In genomic region chr14:117908231-117908920, GRCm38 (mm10) we compare ENCODE assay signal across 13 mouse cellular contexts.
DNase-seq lines count a peak whose midpoint lies in the region; ATAC-seq and TF ChIP-seq lines count a peak whose summit lies in the region.
"Had no signal": no experiment of that assay in that cellular context is flagged by ENCODE, and none has a peak within 500 bp of the region (broad histone marks: within the 10 kb centered on the region; RNA-seq: fewer than 3 reads in every experiment).

No protein-coding gene starts in this region.

- ATAC-seq in lung, embryonic 14.5 days (ENCODE audit: insufficient read depth): no peak
- no peak for ATAC-seq in stomach, embryonic 16.5 days (ENCODE audit: insufficient read depth, low FRiP score)
- no peak for ATAC-seq in forebrain, embryonic 14.5 days
- ATAC-seq: activated CD4-positive, CD25-positive, alpha-beta regulatory T cell, adult 4 months had no signal

- no peak overlapping the region for H3K4me2 ChIP-seq in lung, embryonic 14.5 days
- H3K4me2 ChIP-seq in stomach, embryonic 16.5 days (ENCODE audit: low read depth, low read length): no peak overlapping the region
- H3K4me2 ChIP-seq in forebrain, embryonic 14.5 days (ENCODE audit: low read length): no peak overlapping the region
- H3K4me2 ChIP-seq: midbrain, embryonic 11.5 days had no signal

- peaks cover 15% of the 10 kb centered on the region; the same call in 1 of the 2 replicates for H3K4me1 ChIP-seq in lung, embryonic 14.5 days (ENCODE audit: insufficient read depth)
- peaks cover 7% of the 10 kb centered on the region for H3K4me1 ChIP-seq in stomach, embryonic 16.5 days (ENCODE audit: control insufficient read depth, insufficient read depth, low read length)
- H3K4me1 ChIP-seq in forebrain, embryonic 14.5 days (ENCODE audit: control insufficient read depth, insufficient read depth, low read length): peaks cover 12% of the 10 kb centered on the region

- intact Hi-C loops in heart, postnatal 14 days (cut with DNase I): no loop called here

- H3K36me3 ChIP-seq in lung, embryonic 14.5 days (ENCODE audit: insufficient read depth): no peaks in the 10 kb centered on the region
- no peaks in the 10 kb centered on the region for H3K36me3 ChIP-seq in stomach, embryonic 16.5 days (ENCODE audit: control insufficient read depth, insufficient read depth, low read length)
- H3K36me3 ChIP-seq in forebrain, embryonic 14.5 days (ENCODE audit: control insufficient read depth, insufficient read depth, low read length): no peaks in the 10 kb centered on the region
- H3K36me3 ChIP-seq: forebrain, embryonic 10.5 days; G1E had no signal

- no peak overlapping the region for H3K4me3 ChIP-seq in lung, embryonic 14.5 days (ENCODE audit: low read depth, low read length)
- no peak overlapping the region for H3K4me3 ChIP-seq in stomach, embryonic 16.5 days (replicated peaks; ENCODE audit: low read length)
- no peak overlapping the region for H3K4me3 ChIP-seq in forebrain, embryonic 14.5 days (ENCODE audit: low read depth, low read length)
- H3K4me3 ChIP-seq: forebrain, embryonic 10.5 days had no signal

- 54% methylated on average over 8 of the region's 8 CpGs for WGBS in lung, embryonic 14.5 days
- WGBS in stomach, embryonic 16.5 days: 34% methylated on average over 8 of the region's 8 CpGs
- 80% methylated on average over 8 of the region's 8 CpGs for WGBS in forebrain, embryonic 14.5 days

- H3K27me3 ChIP-seq in lung, embryonic 14.5 days (ENCODE audit: insufficient read depth, low read length): no peaks in the 10 kb centered on the region
- no peaks in the 10 kb centered on the region for H3K27me3 ChIP-seq in stomach, embryonic 16.5 days (ENCODE audit: control insufficient read depth, insufficient read depth, low read length)
- no peaks in the 10 kb centered on the region for H3K27me3 ChIP-seq in forebrain, embryonic 14.5 days (replicated peaks; ENCODE audit: control insufficient read depth, insufficient read depth, low read length)

- TF ChIP-seq CTCF in lung, embryonic 14.5 days (IDR thresholded peaks at IDR 0.05; ENCODE audit: low read depth): no peak

- H3K9me3 ChIP-seq in lung, embryonic 14.5 days (ENCODE audit: low read depth, low read length): no peaks in the 10 kb centered on the region
- no peaks in the 10 kb centered on the region for H3K9me3 ChIP-seq in stomach, embryonic 16.5 days (replicated peaks; ENCODE audit: control insufficient read depth, low read length)
- H3K9me3 ChIP-seq in forebrain, embryonic 14.5 days (replicated peaks; ENCODE audit: control insufficient read depth, low read length): no peaks in the 10 kb centered on the region
- H3K9me3 ChIP-seq: forebrain, embryonic 10.5 days had no signal

- H3K27ac ChIP-seq in lung, embryonic 14.5 days (ENCODE audit: low read depth): peak overlapping the region; percentile 15; the same call in 1 of the 2 replicates
- peak overlapping the region; percentile 53; the same call in 1 of the 2 replicates for H3K27ac ChIP-seq in stomach, embryonic 16.5 days (ENCODE audit: low read length)
- no peak overlapping the region for H3K27ac ChIP-seq in forebrain, embryonic 14.5 days (ENCODE audit: low read depth, low read length)
- H3K27ac ChIP-seq: forebrain, embryonic 10.5 days had no signal

- DNase-seq in gastrocnemius, adult 18-20 months (ENCODE audit: low spot score): peak; percentile 35
- DNase-seq in gastrocnemius, postnatal 10 days: no peak
- no peak for DNase-seq in lung, embryonic 14.5 days
- DNase-seq in lung, adult 18-20 months: no peak
- peak; percentile 30 to 33 for DNase-seq in heart, postnatal 14 days
- no peak for DNase-seq in forebrain, embryonic 14.5 days (ENCODE audit: low spot score)
- DNase-seq in layer of hippocampus, adult 9-11 months: no peak
- DNase-seq: right cerebral cortex, postnatal 14 days had no signal

- no peak overlapping the region for H3K9ac ChIP-seq in lung, embryonic 14.5 days
- H3K9ac ChIP-seq in stomach, embryonic 16.5 days (ENCODE audit: low read length): no peak overlapping the region
- no peak overlapping the region for H3K9ac ChIP-seq in forebrain, embryonic 14.5 days (ENCODE audit: low read length)

Comparison
In these comparisons a context has a peak if more than half of its experiments do, and no peak if none do; other contexts are left out.
1. DNase-seq: peak in gastrocnemius, adult 18-20 months (single experiment) and heart, postnatal 14 days (2 of 2); none in gastrocnemius, postnatal 10 days (single experiment), lung, embryonic 14.5 days (single experiment), lung, adult 18-20 months (0 of 2), forebrain, embryonic 14.5 days (single experiment) and layer of hippocampus, adult 9-11 months (single experiment).